Mouse (Mus musculus) limb, embryonic 14.5 days (tissue): ENCODE results near the gene Etnk2. TPM values are rescaled to one million over a fixed set of nuclear protein-coding genes. Genes with fewer than 3 reads are reported as not detected.

Experiments used
- ATAC-seq: fragments of 200-750 bp; cut with Nextera tagmentation; 2 replicates; pipeline ENCODE4 v1.8.0; 2017; ENCODE audit warnings: low read depth, moderate number of reproducible peaks, moderate TSS enrichment; ENCODE audit not compliant: low FRiP score
- DNase-seq: peaks from one replicate; pipeline ENCODE4 v3.0.0-alpha.2; 2015; ENCODE audit warnings: low spot score
- H3K27ac ChIP-seq: fragments of 300-500 bp; sonication (generic); replicated peaks from 2 replicates; pipeline ENCODE4 v1.5.1; 2014; ENCODE audit warnings: low read depth, mild to moderate bottlenecking, low read length, moderate library complexity, mixed read lengths
- H3K27me3 ChIP-seq: fragments of 300-500 bp; sonication (generic); 2 replicates; pipeline ENCODE4 v1.6.1; 2014; ENCODE audit warnings: low read length, mixed read lengths; ENCODE audit not compliant: control insufficient read depth, insufficient read depth
- H3K36me3 ChIP-seq: fragments of 300-500 bp; sonication (generic); 2 replicates; pipeline ENCODE4 v1.6.1; 2014; ENCODE audit warnings: mild to moderate bottlenecking, low read length, moderate library complexity, mixed read lengths; ENCODE audit not compliant: control insufficient read depth, insufficient read depth
- H3K4me1 ChIP-seq: fragments of 300-500 bp; sonication (generic); 2 replicates; pipeline ENCODE4 v1.6.1; 2014; ENCODE audit warnings: antibody characterized with exemption, low read length, mixed read lengths; ENCODE audit not compliant: control insufficient read depth, insufficient read depth
- H3K4me2 ChIP-seq: fragments of 300-500 bp; sonication (generic); replicated peaks from 2 replicates; pipeline ENCODE4 v1.6.1; 2014; ENCODE audit warnings: low read depth, mild to moderate bottlenecking, low read length, moderate library complexity; ENCODE audit not compliant: severe bottlenecking
- H3K4me3 ChIP-seq: fragments of 300-500 bp; sonication (generic); replicated peaks from 2 replicates; pipeline ENCODE4 v1.5.1; 2014; ENCODE audit warnings: low read length
- H3K9ac ChIP-seq: fragments of 300-500 bp; sonication (generic); 2 replicates; pipeline ENCODE4 v1.6.1; 2014; ENCODE audit warnings: mild to moderate bottlenecking, low read depth, low read length, moderate library complexity; ENCODE audit not compliant: severe bottlenecking
- H3K9me3 ChIP-seq: fragments of 300-500 bp; sonication (generic); 2 replicates; pipeline ENCODE4 v1.6.1; 2016; ENCODE audit warnings: low read length; ENCODE audit not compliant: control insufficient read depth
- POLR2A ChIP-seq: fragments of 200-500 bp; IDR thresholded peaks from 2 replicates; pipeline ENCODE4 v1.8.0; 2012; ENCODE audit warnings: inconsistent platforms, mild to moderate bottlenecking, moderate library complexity, borderline replicate concordance; ENCODE audit not compliant: insufficient read depth, insufficient read length; ENCODE audit errors: extremely low read depth
- WGBS: fragments of 180-500 bp; shearing (Covaris S2); extraction: QIAGEN DNeasy Blood & Tissue Kit; methylation state at CpG from one replicate; pipeline ENCODE4 v1.1.7; 2014; 5-methylcytosine and 5-hydroxymethylcytosine counted together
- polyA plus RNA-seq, 2 experiments: library from polyadenylated mRNA; depleted of rRNA in 1 of 2; stranded (reverse) in 1 of 2; unstranded in 1 of 2; fragments of >200 nt; fragmentation: Nextera tagmentation in 1 of 2; extraction: Ambion mirVana in 1 of 2; gene quantifications; 2 replicates each; pipeline versions ENCODE4 v1.2.1 to v1.2.3; 2012 to 2014

The Etnk2 gene
- polyA plus RNA-seq, 2 experiments, result 0.91 to 1.4 TPM

DNA sequence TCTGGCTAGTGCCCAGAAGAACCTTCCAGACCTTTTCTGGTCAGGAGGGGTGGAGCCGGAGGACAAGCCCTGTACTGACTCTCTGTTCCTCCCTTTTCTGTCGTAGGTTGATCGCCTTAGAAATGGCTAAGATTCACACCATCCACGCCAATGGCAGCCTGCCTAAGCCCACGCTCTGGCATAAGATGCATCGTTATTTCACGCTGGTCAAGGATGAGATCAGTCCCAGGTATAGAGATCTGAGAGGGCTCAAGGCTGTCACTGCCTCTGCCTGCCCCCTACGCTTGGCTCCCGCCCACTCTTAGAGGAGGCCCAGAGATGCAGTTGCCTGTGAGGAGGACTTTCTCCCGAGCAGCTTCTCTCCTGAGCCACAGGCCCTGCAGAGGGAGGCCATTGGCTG is 5.3 kb downstream of the Etnk2 start:
- 55% methylated on average over 10 of the region's 10 CpGs for WGBS
- TF ChIP-seq POLR2A, result no peak
- Histone ChIP-seq H3K4me2 (no peak overlapping the region), H3K27me3 (peaks cover 23% of the 10 kb centered on the region), H3K4me1 (peaks cover 8% of the 10 kb centered on the region; the same call in 1 of the 2 replicates), H3K9ac (no peak overlapping the region), H3K4me3 (no peak overlapping the region), H3K36me3 (no peaks in the 10 kb centered on the region), H3K27ac (no peak overlapping the region), H3K9me3 (no peaks in the 10 kb centered on the region)
- ATAC-seq, result no peak
- no peak for DNase-seq

DNA sequence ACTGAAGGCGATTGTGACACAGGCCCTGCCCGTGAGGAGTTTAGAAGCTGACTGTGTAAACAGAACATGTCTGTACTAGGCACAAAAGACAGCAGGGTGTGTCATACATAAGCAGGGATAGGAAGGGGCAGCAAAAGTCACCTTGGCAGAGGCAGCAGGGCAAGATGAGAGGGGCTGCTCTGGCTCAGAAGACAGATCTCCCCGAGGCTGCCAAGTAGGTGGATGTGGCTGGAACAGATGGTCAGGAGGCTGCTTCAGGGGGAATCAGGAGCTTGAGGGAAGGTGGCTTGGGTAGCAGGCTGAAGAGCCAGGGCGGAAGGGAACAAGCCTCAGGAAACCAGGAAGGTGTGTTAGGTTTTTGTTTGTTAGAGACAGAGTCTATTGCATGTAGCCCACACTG is 7.0 kb downstream of the Etnk2 start:
- 62% methylated on average over 4 of the region's 4 CpGs for WGBS
- Histone ChIP-seq H3K36me3 (no peaks in the 10 kb centered on the region), H3K9ac (no peak overlapping the region), H3K27ac (no peak overlapping the region), H3K4me3 (no peak overlapping the region), H3K27me3 (0 out of 2 replicates have a peak, but pooled peaks cover 7% of the 10 kb centered on the region), H3K4me2 (no peak overlapping the region), H3K9me3 (no peaks in the 10 kb centered on the region), H3K4me1 (0 out of 2 replicates have a peak, but pooled peaks cover 5% of the 10 kb centered on the region)
- ATAC-seq (no peak), DNase-seq (no peak)
- TF ChIP-seq POLR2A, result no peak

DNA sequence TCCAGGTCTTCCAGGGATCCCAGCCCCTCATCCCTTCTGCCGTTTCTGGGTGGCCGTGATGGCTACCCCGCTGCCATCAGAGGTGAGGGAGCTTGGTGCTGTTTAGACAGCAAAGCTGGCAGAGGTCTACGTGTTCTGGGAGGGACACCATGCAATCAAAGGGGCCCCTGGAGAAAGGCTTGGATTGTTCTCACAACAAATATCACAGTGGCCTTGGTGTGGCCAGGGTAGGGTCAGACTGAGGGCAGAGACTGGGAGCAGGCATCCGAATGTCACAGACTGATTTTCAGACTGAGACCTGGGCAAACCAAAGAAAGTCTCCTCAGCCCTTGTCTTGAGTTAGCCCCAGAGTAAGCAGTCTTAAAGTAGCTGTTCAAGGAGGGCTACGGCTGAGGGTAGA is 8.1 kb downstream of the Etnk2 start:
- no peak overlapping the region for H3K4me2 ChIP-seq
- TF ChIP-seq POLR2A, result no peak
- no peaks in the 10 kb centered on the region for H3K9me3 ChIP-seq
- ATAC-seq (no peak), DNase-seq (no peak)
- no peak overlapping the region for H3K27ac ChIP-seq
- H3K36me3 ChIP-seq, result no peaks in the 10 kb centered on the region
- no peak overlapping the region for H3K9ac ChIP-seq
- H3K27me3 ChIP-seq, result no peaks in the 10 kb centered on the region
- H3K4me1 ChIP-seq, result 0 out of 2 replicates have a peak, but pooled peaks cover 5% of the 10 kb centered on the region
- H3K4me3 ChIP-seq, result no peak overlapping the region
- WGBS, result 72% methylated on average over 6 of the region's 6 CpGs

DNA sequence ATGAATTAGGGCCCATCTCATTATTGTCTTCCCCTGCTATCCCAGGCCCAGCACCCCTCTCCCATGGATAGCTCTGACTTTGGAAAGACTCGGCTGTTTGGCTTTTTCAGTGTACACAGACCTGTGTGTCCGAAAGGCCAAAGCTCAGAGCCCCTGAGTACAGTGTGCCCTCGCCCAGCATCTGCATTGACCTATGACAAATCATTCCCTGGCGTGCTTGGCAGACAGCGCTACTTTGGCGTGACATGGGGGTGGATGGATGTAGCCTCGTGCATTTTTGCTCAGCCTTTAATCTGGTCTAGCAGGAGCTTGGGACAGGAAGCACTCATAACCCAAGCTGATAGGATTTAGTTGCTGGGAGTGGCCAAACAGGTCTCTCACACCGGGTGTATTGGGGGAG is 8.7 kb downstream of the Etnk2 start:
- TF ChIP-seq POLR2A, result no peak
- WGBS, result 69% methylated on average over 8 of the region's 8 CpGs
- Histone ChIP-seq H3K4me3 (no peak overlapping the region), H3K4me1 (0 out of 2 replicates have a peak, but pooled peaks cover 5% of the 10 kb centered on the region), H3K27me3 (no peaks in the 10 kb centered on the region), H3K36me3 (no peaks in the 10 kb centered on the region), H3K9ac (no peak overlapping the region), H3K9me3 (no peaks in the 10 kb centered on the region), H3K4me2 (no peak overlapping the region), H3K27ac (no peak overlapping the region)
- no peak for DNase-seq
- no peak for ATAC-seq

DNA sequence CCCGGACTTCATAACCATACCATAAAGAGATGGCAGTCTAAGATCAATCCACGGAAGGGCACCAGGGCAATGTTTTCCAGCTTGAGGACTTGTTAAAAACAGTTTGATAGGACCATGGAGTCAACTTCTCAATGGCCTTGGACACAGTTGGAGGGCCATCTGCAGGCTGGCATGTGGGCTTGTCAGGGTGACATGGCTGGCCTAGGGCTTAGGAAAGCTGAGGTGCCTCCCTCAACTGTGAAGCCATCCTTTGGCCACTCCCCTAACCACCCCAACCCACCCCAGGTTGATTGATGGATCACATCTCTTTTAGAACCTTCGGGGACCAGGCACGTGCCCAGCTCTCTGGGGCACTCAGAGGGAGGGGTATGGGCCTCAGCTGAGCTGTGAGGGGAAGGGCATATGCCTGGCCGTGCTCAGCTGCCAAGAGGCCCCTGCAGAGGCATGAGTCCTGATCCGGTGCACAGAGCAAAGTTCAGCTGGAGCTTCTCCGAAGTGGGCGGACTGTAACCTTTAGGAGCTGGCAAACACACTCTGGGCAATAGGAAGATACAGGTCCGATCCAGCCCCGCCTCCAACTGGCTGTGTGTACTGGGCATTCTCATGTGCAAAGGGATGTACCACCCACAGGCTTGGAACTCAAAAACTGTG is 12.4 kb downstream of the Etnk2 start:
- no peaks in the 10 kb centered on the region for H3K36me3 ChIP-seq
- no peaks in the 10 kb centered on the region for H3K4me1 ChIP-seq
- H3K9me3 ChIP-seq, result no peaks in the 10 kb centered on the region
- DNase-seq (no peak), ATAC-seq (no peak)
- 59% methylated on average over 10 of the region's 10 CpGs for WGBS
- no peaks in the 10 kb centered on the region for H3K27me3 ChIP-seq
- no peak overlapping the region for H3K9ac ChIP-seq
- TF ChIP-seq POLR2A, result no peak
- no peak overlapping the region for H3K4me3 ChIP-seq
- no peak overlapping the region for H3K27ac ChIP-seq
- no peak overlapping the region for H3K4me2 ChIP-seq
